Mouse (Mus musculus) mouse trophoblast stem cell (cell line): ENCODE data around the gene Gpr33.

Experiments
- in situ Hi-C, 2 experiments: fragments of 300-500 bp; cut with MseI, MboI; formaldehyde crosslinking; loops; 2 replicates in 1 of 2; 3 replicates in 1 of 2; pipeline ENCODE4 v1.15.1; 2025

Gpr33 gene

GRCm38 (mm10) chr12:51985826-51986225, 42.0 kb downstream of the Gpr33 start:
- in situ Hi-C loops, result no loop called here

DNA sequence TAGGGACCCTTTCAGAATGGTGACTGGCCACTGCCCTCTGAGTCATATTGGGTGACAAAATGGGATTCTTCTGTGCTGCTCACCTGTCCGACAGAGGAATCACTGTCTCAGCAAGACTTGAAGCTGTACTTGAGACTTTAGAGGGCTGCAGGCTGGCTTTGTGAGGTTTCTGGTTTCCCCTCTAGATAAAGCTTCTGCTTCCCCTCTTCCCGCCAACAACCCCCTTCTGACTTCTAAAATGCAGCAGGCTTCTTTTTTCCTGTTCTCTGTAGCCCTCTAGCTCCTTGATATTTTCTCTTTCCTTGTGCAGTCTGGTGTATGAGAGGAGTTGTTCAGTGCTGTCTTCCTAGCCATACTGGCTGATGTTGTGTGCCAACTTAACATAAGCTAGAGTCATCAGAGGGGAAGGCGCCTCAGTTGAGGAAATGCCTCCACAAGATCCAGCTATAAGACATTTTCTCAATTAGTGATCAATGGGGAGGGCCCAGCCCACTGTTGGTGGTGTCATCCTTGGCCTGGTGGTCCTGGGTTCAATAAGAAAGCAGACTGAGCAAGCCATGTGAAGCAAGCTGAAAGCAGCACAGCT, 42.6 kb downstream of the Gpr33 start:
- in situ Hi-C loops, result no loop called here

DNA sequence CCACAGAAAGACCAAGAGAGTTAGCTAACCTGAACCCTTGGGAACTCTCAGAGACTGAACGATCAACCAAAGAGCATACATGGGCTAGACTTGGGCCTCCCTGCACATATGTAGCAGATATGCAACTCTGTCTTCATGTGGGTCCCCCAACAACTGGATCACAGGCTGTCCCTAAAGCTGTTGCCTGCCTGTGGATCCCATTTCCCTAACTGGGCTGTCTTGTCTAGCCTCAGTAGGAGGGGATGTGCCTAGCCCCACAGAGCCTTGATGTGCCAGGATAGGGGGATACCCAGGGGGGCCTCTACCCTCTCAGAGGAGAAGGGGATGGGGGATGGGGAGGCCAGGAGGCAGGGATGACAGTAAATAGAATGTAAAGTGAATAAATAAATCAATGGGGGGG, 44.2 kb downstream of the Gpr33 start:
- in situ Hi-C loops, result no loop called here

DNA sequence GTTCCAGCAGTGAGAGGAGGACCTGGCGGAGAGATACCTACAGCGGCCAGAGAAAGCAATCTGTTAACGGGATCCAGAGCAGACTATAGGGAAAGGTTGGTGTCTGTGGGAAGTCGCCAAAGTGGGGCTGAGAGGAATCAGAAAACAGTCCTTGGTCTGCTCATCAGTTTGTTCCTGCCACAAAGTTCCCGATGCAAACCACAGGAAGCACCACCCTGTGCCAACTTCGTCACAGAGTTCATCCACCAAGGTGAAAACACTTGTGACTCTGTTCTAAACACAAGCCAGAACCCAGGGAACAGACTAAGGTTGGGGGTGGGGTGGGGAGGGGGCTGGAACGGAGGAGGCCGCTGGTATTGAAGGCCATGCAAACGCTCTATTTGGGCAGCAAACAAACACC, 51.3 kb downstream of the Gpr33 start:
- in situ Hi-C loops, result no loop called here

DNA sequence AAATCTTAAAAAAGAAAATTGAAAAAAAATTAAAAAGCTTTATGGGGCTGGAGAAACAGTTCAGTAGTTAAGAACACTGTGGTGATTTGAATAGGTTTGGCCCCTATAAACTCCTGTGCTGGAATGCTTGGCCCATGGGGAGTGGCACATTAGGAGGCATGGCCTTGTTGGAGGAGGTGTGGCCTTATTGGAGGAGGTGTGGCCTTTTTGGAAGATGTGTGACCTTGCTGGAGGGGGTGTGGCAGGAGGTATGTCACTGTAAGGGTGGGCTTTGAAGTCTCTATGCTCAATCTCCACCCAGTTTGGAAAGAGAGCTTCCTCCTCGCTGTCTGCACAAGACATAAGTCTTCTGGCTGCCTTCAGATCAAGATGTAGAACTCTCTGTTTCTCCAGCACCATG, 53.5 kb downstream of the Gpr33 start:
- in situ Hi-C loops, result no loop called here
